Mouse (Mus musculus) granulocyte monocyte progenitor cell, adult 5-6 weeks (primary cell): ENCODE measurements at regions not wholly inside any gene's neighbourhood (a gene's known extent, or its start where the extent isn't known, plus 50 kb on each side); places are given as distances from the start of the nearest gene placed in this dataset.

Experiments
- ATAC-seq: replicated peaks from 2 replicates; pipeline ENCODE4 v1.8.0; 2016; ENCODE audit warnings: mild to moderate bottlenecking, moderate TSS enrichment, inconsistent platforms; ENCODE audit not compliant: poor library complexity, severe bottlenecking

GRCm38 (mm10) chr7:133262161-133262560, 138.0 kb upstream of the Ctbp2 start:
- no peak for ATAC-seq

- no peak for ATAC-seq
Observed at GRCm38 (mm10) chr7:133259143-133259542, 135.0 kb upstream of the Ctbp2 start.

GRCm38 (mm10) chr7:133256831-133257230, 132.7 kb upstream of the Ctbp2 start:
- no peak for ATAC-seq

- ATAC-seq: peak; percentile 40
Observed at GRCm38 (mm10) chr7:133244601-133245000, 120.4 kb upstream of the Ctbp2 start.

- no peak for ATAC-seq
Observed at GRCm38 (mm10) chr7:133234326-133234725, 110.2 kb upstream of the Ctbp2 start.

GRCm38 (mm10) chr7:133232889-133233441, 108.8 kb upstream of the Ctbp2 start:
- ATAC-seq: no peak

- ATAC-seq: no peak
Observed at GRCm38 (mm10) chr7:133230806-133231205, 106.7 kb upstream of the Ctbp2 start.

GRCm38 (mm10) chr7:133223948-133224652, 99.9 kb upstream of the Ctbp2 start:
- ATAC-seq: no peak

- ATAC-seq: no peak
Observed at GRCm38 (mm10) chr7:133212328-133212727, 88.2 kb upstream of the Ctbp2 start.

GRCm38 (mm10) chr7:133205704-133206103, 81.5 kb upstream of the Ctbp2 start:
- no peak for ATAC-seq

- no peak for ATAC-seq
Observed at GRCm38 (mm10) chr7:133204485-133204884, 80.3 kb upstream of the Ctbp2 start.

- ATAC-seq: no peak
Observed at GRCm38 (mm10) chr7:133203933-133204332, 79.8 kb upstream of the Ctbp2 start.

- ATAC-seq: no peak
Observed at GRCm38 (mm10) chr7:133202092-133202880, 78.1 kb upstream of the Ctbp2 start.

GRCm38 (mm10) chr7:133199046-133199445, 74.9 kb upstream of the Ctbp2 start:
- no peak for ATAC-seq

GRCm38 (mm10) chr7:133189880-133190462, 65.8 kb upstream of the Ctbp2 start:
- ATAC-seq: no peak

- ATAC-seq: peak; percentile 81
Observed at GRCm38 (mm10) chr7:133185931-133186601, 61.9 kb upstream of the Ctbp2 start.

- no peak for ATAC-seq
Observed at GRCm38 (mm10) chr7:133184905-133185594, 60.9 kb upstream of the Ctbp2 start.

GRCm38 (mm10) chr7:133181388-133181787, 57.2 kb upstream of the Ctbp2 start:
- no peak for ATAC-seq

GRCm38 (mm10) chr7:133177179-133177575, 53.0 kb upstream of the Ctbp2 start:
- ATAC-seq: no peak
